Mouse (Mus musculus): ENCODE results near the gene Lrrc61. TPM values are rescaled to one million over a fixed set of nuclear protein-coding genes. Genes with fewer than 3 reads are reported as not detected.

The Lrrc61 gene
- polyA plus RNA-seq, 1 experiment from 2014 or later: 20.1 TPM

GRCm38 (mm10) chr6:48530862-48531261, 23.7 kb upstream of the Lrrc61 start:
- no peak overlapping the region for H3K9ac ChIP-seq (replicated peaks; ENCODE audit: low read length)
- H3K27ac ChIP-seq (replicated peaks; ENCODE audit: low read depth, low read length): no peak overlapping the region
- H3K4me3 ChIP-seq (replicated peaks; ENCODE audit: low read depth, low read length): no peak overlapping the region
- 82% methylated on average over 2 of the region's 2 CpGs for WGBS
- H3K4me1 ChIP-seq (ENCODE audit: control insufficient read depth, insufficient read depth, low read length): no peaks in the 10 kb centered on the region
- H3K4me2 ChIP-seq (ENCODE audit: low read length): no peak overlapping the region
- H3K36me3 ChIP-seq (ENCODE audit: control insufficient read depth, insufficient read depth, low read length): 0 out of 2 replicates have a peak, but pooled peaks cover 19% of the 10 kb centered on the region
- H3K9me3 ChIP-seq (ENCODE audit: control insufficient read depth, low read length): no peaks in the 10 kb centered on the region
- H3K27me3 ChIP-seq (ENCODE audit: control insufficient read depth, insufficient read depth, low read length): no peaks in the 10 kb centered on the region
- ATAC-seq (ENCODE audit: low FRiP score, low TSS enrichment) (no peak), DNase-seq (no peak)

GRCm38 (mm10) chr6:48533475-48533874, 21.1 kb upstream of the Lrrc61 start:
- ATAC-seq (ENCODE audit: low FRiP score, low TSS enrichment) (no peak), DNase-seq (no peak)
- Histone ChIP-seq H3K27me3 (ENCODE audit: control insufficient read depth, insufficient read depth, low read length) (no peaks in the 10 kb centered on the region), H3K36me3 (ENCODE audit: control insufficient read depth, insufficient read depth, low read length) (0 out of 2 replicates have a peak, but pooled peaks cover 19% of the 10 kb centered on the region), H3K4me1 (ENCODE audit: control insufficient read depth, insufficient read depth, low read length) (peaks cover 13% of the 10 kb centered on the region), H3K27ac (replicated peaks; ENCODE audit: low read depth, low read length) (no peak overlapping the region), H3K9ac (replicated peaks; ENCODE audit: low read length) (no peak overlapping the region), H3K9me3 (ENCODE audit: control insufficient read depth, low read length) (no peaks in the 10 kb centered on the region), H3K4me2 (ENCODE audit: low read length) (no peak overlapping the region), H3K4me3 (replicated peaks; ENCODE audit: low read depth, low read length) (no peak overlapping the region)
- WGBS: 76% methylated on average over 2 of the region's 2 CpGs

GRCm38 (mm10) chr6:48534913-48535312, 19.7 kb upstream of the Lrrc61 start:
- ATAC-seq (ENCODE audit: low FRiP score, low TSS enrichment) (no peak), DNase-seq (no peak)
- Histone ChIP-seq H3K27me3 (ENCODE audit: control insufficient read depth, insufficient read depth, low read length) (no peaks in the 10 kb centered on the region), H3K36me3 (ENCODE audit: control insufficient read depth, insufficient read depth, low read length) (peaks cover 15% of the 10 kb centered on the region; the same call in 1 of the 2 replicates), H3K4me1 (ENCODE audit: control insufficient read depth, insufficient read depth, low read length) (peaks cover 21% of the 10 kb centered on the region), H3K4me2 (ENCODE audit: low read length) (no peak overlapping the region), H3K27ac (replicated peaks; ENCODE audit: low read depth, low read length) (no peak overlapping the region), H3K4me3 (replicated peaks; ENCODE audit: low read depth, low read length) (no peak overlapping the region), H3K9ac (replicated peaks; ENCODE audit: low read length) (no peak overlapping the region), H3K9me3 (ENCODE audit: control insufficient read depth, low read length) (no peaks in the 10 kb centered on the region)
- WGBS: 84% methylated on average over 8 of the region's 8 CpGs

DNA sequence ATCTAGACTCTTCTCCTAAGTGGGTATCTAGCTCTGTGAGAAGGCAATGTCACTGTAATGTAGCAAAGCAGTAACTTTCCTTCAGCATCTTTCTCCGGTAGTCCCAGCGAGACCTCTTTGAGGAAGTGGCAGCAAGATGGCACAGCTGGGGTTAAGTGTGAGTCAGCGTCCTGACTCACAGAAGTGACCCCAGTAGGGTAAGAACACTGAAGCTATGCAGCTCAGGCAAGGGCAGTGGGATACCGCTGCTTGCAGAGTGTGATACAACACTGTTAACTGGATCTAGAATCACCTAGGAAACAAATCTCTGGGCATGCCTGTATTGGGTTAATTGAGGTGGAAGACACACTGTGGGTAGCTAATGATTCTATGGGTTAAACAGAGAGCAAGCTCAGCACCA, 18.5 kb upstream of the Lrrc61 start:
- Histone ChIP-seq H3K4me2 (ENCODE audit: low read length) (no peak overlapping the region), H3K9me3 (ENCODE audit: control insufficient read depth, low read length) (no peaks in the 10 kb centered on the region), H3K4me1 (ENCODE audit: control insufficient read depth, insufficient read depth, low read length) (peaks cover 21% of the 10 kb centered on the region), H3K27me3 (ENCODE audit: control insufficient read depth, insufficient read depth, low read length) (no peaks in the 10 kb centered on the region), H3K27ac (replicated peaks; ENCODE audit: low read depth, low read length) (no peak overlapping the region), H3K36me3 (ENCODE audit: control insufficient read depth, insufficient read depth, low read length) (peaks cover 25% of the 10 kb centered on the region), H3K4me3 (replicated peaks; ENCODE audit: low read depth, low read length) (no peak overlapping the region), H3K9ac (replicated peaks; ENCODE audit: low read length) (no peak overlapping the region)
- WGBS: 75% methylated on average over 4 of the region's 4 CpGs
- DNase-seq (no peak), ATAC-seq (ENCODE audit: low FRiP score, low TSS enrichment) (no peak)

- H3K9ac ChIP-seq (replicated peaks; ENCODE audit: low read length): peak within 1 kb of the TSS; percentile 86
- H3K27me3 ChIP-seq (ENCODE audit: control insufficient read depth, insufficient read depth, low read length): no peaks in the 10 kb centered on the region
- peak within 1 kb of the TSS; percentile 80 for H3K27ac ChIP-seq (replicated peaks; ENCODE audit: low read depth, low read length)
- H3K36me3 ChIP-seq (ENCODE audit: control insufficient read depth, insufficient read depth, low read length): peaks cover 30% of the 10 kb centered on the region
- WGBS: 2% methylated on average over 38 of the region's 38 CpGs
- peak within 1 kb of the TSS; percentile 66 for H3K4me3 ChIP-seq (replicated peaks; ENCODE audit: low read depth, low read length)
- DNase-seq: peak; percentile 99
- H3K9me3 ChIP-seq (ENCODE audit: control insufficient read depth, low read length): no peaks in the 10 kb centered on the region
- H3K4me2 ChIP-seq (ENCODE audit: low read length): peak within 1 kb of the TSS; percentile 96
- ATAC-seq (ENCODE audit: low FRiP score, low TSS enrichment): peak; percentile 95
- H3K4me1 ChIP-seq (ENCODE audit: control insufficient read depth, insufficient read depth, low read length): peaks cover 21% of the 10 kb centered on the region
These were observed 17.3 kb upstream of the Lrrc61 start, which contains the start of gene Atp6v0e2 for GRCm38 (mm10) chr6:48537105-48537954. Gene Atp6v0e2 (plus strand): TSS chr6:48537615.

- Histone ChIP-seq H3K36me3 (ENCODE audit: control insufficient read depth, insufficient read depth, low read length) (peaks cover 24% of the 10 kb centered on the region), H3K4me3 (replicated peaks; ENCODE audit: low read depth, low read length) (peak overlapping the region; percentile 66; the same call in 1 of the 2 replicates), H3K9me3 (ENCODE audit: control insufficient read depth, low read length) (no peaks in the 10 kb centered on the region), H3K27me3 (ENCODE audit: control insufficient read depth, insufficient read depth, low read length) (no peaks in the 10 kb centered on the region), H3K4me1 (ENCODE audit: control insufficient read depth, insufficient read depth, low read length) (peaks cover 21% of the 10 kb centered on the region), H3K27ac (replicated peaks; ENCODE audit: low read depth, low read length) (no peak overlapping the region), H3K9ac (replicated peaks; ENCODE audit: low read length) (peak overlapping the region; percentile 86), H3K4me2 (ENCODE audit: low read length) (peak overlapping the region; percentile 96)
- WGBS: 78% methylated on average over 5 of the region's 5 CpGs
- DNase-seq (peak; percentile 87), ATAC-seq (ENCODE audit: low FRiP score, low TSS enrichment) (no peak)
These were observed 15.5 kb upstream of the Lrrc61 start for GRCm38 (mm10) chr6:48538841-48539737.

- Histone ChIP-seq H3K9ac (replicated peaks; ENCODE audit: low read length) (no peak overlapping the region), H3K27ac (replicated peaks; ENCODE audit: low read depth, low read length) (no peak overlapping the region), H3K4me3 (replicated peaks; ENCODE audit: low read depth, low read length) (no peak overlapping the region), H3K4me1 (ENCODE audit: control insufficient read depth, insufficient read depth, low read length) (peaks cover 21% of the 10 kb centered on the region), H3K36me3 (ENCODE audit: control insufficient read depth, insufficient read depth, low read length) (peaks cover 24% of the 10 kb centered on the region), H3K9me3 (ENCODE audit: control insufficient read depth, low read length) (no peaks in the 10 kb centered on the region), H3K4me2 (ENCODE audit: low read length) (no peak overlapping the region), H3K27me3 (ENCODE audit: control insufficient read depth, insufficient read depth, low read length) (no peaks in the 10 kb centered on the region)
- no peak for DNase-seq
- ATAC-seq (ENCODE audit: low FRiP score, low TSS enrichment): no peak
- WGBS: 88% methylated on average over 5 of the region's 5 CpGs
These were observed 14.7 kb upstream of the Lrrc61 start for GRCm38 (mm10) chr6:48539860-48540259.

- H3K4me3 ChIP-seq (replicated peaks; ENCODE audit: low read depth, low read length): no peak overlapping the region
- no peak overlapping the region for H3K9ac ChIP-seq (replicated peaks; ENCODE audit: low read length)
- H3K9me3 ChIP-seq (ENCODE audit: control insufficient read depth, low read length): no peaks in the 10 kb centered on the region
- H3K27me3 ChIP-seq (ENCODE audit: control insufficient read depth, insufficient read depth, low read length): no peaks in the 10 kb centered on the region
- H3K4me1 ChIP-seq (ENCODE audit: control insufficient read depth, insufficient read depth, low read length): peaks cover 21% of the 10 kb centered on the region
- H3K27ac ChIP-seq (replicated peaks; ENCODE audit: low read depth, low read length): no peak overlapping the region
- no peak overlapping the region for H3K4me2 ChIP-seq (ENCODE audit: low read length)
- 82% methylated on average over 3 of the region's 3 CpGs for WGBS
- DNase-seq (no peak), ATAC-seq (ENCODE audit: low FRiP score, low TSS enrichment) (no peak)
- H3K36me3 ChIP-seq (ENCODE audit: control insufficient read depth, insufficient read depth, low read length): peaks cover 24% of the 10 kb centered on the region
These were observed 13.9 kb upstream of the Lrrc61 start for GRCm38 (mm10) chr6:48540721-48541120.

Data from midbrain, embryonic 14.5 days (tissue).